Mouse (Mus musculus): Measurements from ENCODE around the gene Copb2. TPM values are rescaled to one million over a fixed set of nuclear protein-coding genes. Genes with fewer than 3 reads are reported as not detected.

Copb2 gene
- 10 to 100 TPM; 89.2 to 92.7 TPM for total RNA-seq (2021)
- long read RNA-seq, experiment 1, transcript Copb2-201 (22 exons, 3,050 nt) = major isoform, 68 of 79 reads
- long read RNA-seq, experiment 1, partial matches to known transcripts = 10 of 79 reads
- long read RNA-seq, experiment 1, other reads (novel, unspliced or antisense) = 1 of 79 reads
- long read RNA-seq, experiment 2, transcript Copb2-201 (22 exons, 3,050 nt) = major isoform, 70 of 85 reads
- long read RNA-seq, experiment 2, partial matches to known transcripts = 13 of 85 reads
- long read RNA-seq, experiment 2, other reads (novel, unspliced or antisense) = 2 of 85 reads

DNA sequence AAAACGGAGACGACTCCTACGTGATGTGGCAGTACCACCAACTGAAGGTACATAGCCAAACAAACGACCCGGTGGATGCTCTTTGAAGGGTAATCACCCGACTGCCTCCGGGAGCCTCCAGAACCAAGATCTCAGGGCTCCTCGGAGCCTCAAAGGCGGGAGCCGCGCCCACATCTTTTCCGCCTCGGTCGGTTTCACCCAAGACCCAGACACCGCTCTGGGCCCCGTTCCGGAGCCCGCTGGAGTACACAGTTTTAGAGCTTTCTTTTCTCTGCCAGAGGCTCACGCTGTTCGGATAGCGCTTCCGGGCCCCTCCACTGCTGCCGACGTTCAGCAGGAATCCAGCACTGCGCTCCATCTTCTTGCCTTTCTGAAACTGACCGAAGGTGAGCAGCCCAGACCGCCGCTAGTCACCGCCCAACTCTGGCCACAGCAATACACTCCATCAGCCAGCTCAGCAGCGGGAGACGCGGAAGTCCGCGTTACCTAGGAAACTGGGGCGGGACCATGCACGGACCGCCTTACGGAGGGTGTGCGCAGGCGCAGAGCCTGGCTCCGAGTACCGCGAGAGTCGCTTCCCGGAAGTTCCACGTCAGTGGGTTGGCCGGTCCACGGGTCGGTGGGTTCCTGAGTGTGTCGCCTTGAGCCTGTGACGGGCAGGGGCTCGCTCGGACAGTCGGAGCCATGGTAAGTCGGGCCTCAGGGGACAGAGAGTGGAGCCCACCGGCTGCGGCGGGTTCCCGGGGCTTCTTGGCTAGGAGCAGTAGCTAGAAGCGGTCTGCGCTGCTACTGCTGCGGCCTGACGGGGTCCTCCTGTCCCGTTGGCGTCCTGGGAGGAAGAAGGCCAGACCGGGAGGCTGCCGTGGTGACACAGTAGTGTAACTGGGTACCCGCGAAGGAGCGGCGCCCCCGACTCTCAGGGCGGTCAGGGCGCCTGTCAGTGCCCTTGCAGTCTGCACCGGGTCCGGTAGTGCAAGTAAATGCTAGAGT, at the start of gene Copb2:
Gene Copb2, plus strand, starts transcription at position 585 of the 990 bp plus-strand sequence.
- peak; percentile 99 to 100 for DNase-seq (ENCODE audit: low spot score in 2 of 2)

DNA sequence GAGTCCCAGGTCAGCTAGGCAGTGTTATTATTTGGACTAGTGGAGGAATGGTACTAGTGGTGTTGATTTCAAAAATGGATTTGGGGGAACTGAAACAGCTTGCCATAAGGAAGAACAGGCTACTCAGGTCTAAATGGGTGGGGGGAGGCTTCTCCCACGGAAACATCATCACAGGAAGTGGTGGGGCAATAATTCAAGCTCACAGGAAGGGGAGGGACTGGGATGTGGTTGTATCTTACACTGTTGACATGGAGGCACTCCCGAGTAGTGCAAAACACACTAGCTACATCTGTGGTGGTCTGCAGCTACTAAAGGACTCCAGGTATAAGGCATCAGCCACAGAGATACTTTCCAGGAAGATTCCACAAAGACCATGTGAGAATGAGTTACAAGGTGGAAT, 39.6 kb upstream of the Copb2 start:
- no peak for DNase-seq (ENCODE audit: low spot score in 2 of 2)

DNA sequence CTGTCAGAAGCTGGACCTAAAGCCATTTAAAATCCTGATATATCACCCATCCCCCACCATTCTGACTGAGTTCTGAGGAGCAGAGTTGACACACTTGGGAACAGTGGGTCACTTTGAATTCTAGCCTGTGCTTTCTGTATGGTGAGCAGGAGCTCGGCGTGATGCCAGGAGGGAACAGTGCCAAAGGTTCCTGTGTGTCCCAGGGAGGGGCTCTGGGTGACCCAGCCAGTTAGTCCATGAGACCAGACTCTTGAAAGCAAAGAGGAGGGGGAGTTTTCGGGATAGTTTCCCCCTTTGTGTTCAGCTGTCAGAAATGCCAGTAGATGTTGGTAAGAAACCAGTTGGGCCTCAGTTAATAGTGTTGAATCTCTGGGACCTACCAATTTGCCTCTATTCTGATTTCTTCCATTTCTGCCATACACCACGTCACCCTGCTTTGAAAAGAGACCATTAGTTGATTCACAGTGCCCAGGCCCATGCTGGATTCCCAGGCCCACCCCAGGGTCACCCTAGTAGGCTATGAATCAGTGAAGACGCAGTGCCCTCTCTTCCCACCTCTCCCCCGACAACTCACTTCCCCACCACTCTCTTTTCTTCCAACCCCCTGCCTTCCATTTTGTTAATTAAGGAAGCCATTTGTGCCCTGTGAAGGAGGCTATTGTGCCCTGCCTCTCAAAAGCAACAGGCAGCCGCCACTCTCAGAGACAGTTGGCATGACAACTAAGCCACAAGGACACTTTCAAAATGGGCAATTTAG, 38.6 kb upstream of the Copb2 start:
- no peak for DNase-seq (ENCODE audit: low spot score in 2 of 2)

DNA sequence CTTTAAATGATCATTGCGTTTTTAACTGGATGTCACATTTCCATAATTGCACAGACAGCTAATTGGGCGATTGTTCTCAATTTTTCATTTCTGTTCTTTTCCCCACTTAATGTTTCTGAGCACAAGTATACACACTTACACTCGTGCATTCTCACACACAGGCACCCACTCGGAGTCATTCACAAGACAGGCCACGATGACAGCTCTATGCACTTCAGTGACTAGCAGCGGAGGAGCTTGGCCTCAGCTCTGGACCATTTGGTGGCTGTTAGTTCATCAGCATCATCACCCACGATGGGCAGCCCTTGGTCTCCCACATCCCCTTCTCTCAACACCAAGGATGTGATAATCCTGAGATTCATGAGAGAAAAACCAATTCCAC, 38.0 kb upstream of the Copb2 start:
- no peak for DNase-seq (ENCODE audit: low spot score in 2 of 2)

DNA sequence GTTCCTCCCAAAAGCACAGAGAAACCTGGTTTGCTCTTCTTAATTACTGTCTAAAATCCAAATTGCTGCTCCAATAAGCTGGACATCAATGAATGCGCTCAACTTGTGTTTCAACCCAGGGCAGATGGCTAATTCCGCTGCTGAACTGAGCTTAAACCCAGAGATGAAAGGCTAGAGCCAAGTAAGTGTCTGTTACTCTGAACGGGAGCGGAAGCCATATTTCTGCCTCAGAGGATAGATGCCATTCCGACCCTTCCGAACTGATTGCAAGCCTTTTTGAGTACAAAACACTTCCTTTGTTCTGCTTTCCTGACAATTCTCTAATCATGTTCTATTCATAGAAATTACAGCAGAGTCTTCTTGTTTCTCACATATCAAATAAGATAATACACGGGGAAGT, 36.3 kb upstream of the Copb2 start:
- no peak for DNase-seq (ENCODE audit: low spot score in 2 of 2)

DNA sequence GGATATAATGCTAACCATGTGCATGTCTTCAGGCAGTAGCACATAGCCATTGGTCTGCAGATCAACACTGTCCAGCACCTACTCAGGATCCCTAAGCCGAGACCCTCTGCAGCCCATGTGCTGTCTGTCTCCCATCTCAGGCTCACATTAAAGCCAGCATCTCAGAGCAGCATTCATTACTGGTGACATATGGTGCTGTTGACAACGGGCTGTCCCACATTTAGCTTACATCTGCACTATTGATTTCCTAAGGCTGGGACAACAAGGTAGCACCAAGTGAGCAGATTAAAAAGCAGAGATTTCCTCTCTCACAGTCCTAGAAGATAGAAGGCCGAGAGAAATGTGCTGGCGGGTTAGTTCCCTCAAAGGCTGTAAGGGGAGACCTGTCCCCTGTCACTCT, 33.7 kb upstream of the Copb2 start:
- DNase-seq (ENCODE audit: low spot score in 2 of 2) = no peak

DNA sequence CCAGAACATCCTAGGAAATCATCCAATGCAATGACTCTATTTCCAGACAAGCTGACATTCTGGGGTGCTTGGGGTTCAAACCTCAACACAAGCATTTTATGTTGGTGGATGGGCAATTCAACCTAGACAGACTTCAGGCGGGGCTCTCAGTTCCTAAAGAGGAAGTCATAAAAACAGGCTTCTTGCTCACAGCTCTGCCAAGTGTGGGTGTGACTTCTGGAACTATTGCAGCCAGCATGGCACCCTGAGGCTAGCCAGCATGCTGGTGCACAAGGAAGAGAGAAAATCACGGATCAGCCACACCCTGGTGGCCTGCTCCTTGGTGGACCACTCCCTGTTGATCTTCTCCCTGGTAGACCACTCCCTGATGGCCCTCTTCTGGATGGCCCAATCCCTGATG, 32.5 kb upstream of the Copb2 start:
- DNase-seq (ENCODE audit: low spot score in 2 of 2) = no peak

DNA sequence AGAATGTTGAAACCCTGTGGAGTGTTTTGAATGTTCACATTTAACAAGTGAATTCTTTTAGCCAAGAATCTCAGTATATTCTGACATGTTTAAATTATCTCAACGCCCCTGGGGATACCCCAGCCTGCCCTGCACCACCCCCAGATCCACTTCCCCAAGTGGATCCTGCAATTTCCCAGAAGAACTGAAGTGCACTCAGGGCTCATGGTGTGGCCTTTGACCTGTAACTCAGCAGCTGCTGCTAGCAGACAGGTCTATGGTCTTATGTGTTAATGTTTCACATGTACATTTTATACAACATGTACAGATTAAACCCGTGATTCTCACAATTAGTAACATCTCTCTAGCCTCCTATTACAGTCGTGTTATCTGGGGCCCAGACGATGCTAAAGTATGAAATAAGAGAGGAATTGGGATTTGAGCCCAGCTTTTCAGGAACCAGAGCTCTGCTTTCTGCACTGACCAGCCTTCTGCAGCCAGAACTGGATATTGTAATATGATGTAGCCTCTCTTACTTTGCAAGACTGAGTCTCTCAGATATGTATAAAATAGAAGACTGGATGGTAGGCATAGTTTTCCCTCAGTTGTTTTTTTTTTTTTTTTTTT, 28.7 kb upstream of the Copb2 start:
- DNase-seq (ENCODE audit: low spot score in 2 of 2) = no peak

DNA sequence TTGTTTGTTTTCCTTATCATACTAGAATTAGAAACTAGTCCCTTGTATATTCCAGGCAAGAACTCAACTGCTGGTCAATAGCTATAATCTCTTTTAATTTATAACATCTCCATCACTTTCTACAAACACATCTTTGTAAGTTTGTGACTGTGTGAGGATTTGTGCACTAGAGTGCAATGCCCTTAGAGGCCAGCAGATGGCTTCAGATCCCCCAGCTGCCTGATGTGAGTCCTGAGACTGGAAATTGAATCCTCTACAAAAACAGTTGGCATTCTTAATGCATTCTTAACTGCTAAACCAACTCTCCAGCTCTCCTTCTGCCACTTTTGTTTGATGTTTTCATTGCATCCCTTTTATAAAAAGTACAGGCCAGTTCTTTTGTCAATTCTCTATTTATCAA, 27.8 kb upstream of the Copb2 start:
- DNase-seq (ENCODE audit: low spot score in 2 of 2) = no peak

DNA sequence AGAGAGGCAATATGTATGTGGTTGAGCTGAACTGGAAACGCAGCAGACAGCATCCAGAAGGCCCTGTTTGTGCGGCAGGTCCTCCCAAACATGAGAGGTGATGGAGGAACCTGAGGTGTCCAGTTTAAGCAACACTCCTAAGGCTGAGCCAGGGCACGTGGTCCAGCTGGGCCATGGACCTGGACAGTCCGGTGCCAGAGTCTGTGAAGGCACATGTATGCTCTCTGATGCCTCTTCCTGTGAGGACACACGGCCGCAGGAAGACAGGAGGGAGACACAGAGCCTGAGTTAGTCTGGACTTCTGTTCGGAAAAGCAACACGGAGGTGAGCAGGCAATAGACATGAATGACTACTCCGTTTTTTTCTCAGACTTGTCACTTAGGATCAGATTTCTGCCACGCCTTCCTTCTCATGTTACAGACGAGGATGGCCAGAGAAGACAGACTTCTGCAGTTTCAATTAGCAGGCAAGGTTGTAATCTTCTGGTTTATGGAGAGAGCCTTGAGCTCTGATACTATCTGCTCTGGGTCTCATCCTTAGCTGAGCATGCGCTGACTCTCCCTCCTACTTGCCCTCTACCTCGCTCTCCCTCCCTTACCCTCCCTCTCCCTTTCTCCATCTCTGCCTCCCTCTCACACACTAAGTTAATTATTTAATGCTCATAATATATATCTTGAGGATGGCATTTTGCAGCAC, 25.4 kb upstream of the Copb2 start:
- no peak for DNase-seq (ENCODE audit: low spot score in 2 of 2)

DNA sequence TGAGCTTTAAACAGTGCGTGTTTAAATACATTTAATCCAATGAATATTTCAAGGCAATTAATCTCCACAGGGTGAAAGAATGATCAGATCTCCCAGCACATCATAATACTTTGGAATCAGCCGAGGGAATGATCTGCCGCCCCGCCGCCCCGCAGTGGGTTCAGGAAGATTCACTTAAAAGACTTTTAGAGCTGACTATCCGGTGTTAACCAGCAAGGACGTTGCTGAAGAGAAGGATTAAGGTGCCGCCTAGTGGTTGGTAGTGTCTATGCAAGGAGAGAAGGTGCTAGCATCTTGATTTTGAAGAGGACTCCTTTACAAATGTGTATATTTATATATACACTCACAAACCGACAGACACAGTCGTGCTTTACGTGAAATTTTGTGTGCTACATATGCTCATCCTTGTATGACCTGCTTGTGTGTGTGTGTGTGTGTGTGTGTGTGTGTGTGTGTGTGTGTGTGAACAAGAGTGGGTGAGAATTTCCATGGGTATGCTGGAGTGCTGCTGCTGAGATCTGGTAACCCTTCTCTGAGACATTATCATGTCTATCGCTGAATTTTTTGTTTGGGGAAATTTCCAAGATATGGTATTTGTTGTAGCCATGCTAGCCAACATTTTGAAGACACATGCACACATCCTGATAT, 24.7 kb upstream of the Copb2 start:
- DNase-seq (ENCODE audit: low spot score in 2 of 2) = peak; percentile 77 to 83

DNA sequence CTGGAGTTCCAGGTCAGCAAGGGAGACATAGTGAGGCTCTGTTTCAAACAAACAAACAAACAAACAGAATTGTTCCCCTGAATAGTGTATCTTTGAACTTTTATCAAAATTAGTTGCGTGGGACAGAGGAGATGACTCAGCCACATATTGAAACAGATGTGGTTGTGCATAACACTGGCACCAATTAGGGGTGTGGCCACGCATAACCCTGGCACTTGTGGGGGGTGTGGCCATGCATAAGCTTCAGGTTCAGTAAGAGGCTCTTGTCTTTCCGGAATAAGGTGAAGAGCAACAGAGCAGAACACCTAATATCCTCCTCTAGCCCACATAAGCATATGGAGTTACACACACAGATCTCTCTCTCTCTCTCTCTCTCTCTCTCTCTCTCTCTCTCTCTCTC, 19.5 kb upstream of the Copb2 start:
- no peak for DNase-seq (ENCODE audit: low spot score in 2 of 2)

DNA sequence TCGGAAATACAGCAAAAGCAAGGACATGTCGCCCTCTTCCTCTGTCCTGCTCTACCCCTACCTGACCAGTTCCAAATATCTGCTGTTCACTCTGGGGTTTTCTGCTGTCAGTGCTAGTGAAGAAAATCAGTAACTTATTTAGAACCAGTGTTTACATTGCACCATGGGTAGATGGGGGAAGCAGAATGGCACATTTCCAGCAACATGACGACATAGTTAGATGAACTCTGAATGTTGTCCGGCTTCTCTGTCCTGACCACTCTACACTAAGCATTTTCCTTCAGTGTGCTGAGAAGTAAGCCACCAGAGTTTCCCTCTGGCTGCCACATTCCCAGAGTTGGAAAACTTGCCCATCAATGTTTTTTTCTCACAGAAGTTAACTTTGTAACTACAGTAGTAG, 20.3 kb downstream of the Copb2 start:
- no peak for DNase-seq (ENCODE audit: low spot score in 2 of 2)

DNA sequence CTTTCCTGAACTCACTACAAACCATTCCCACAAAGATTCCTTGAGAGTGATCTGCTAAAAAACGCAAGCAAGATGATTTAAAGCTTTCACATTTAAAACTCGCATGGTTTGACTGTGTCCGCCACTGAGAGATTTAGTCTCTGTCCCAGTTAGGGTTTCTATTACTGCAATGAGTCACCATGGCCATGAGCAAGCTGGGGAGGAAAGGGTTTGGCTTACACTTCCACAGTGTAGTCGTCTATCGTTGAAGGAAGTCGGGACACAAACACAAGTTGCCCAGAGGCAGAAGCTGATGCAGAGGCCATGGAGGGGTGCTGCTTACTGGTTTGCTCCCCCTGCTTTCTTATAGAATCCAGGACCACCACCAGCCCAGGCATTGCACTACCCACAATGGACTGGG, 36.6 kb downstream of the Copb2 start:
- DNase-seq (ENCODE audit: low spot score in 2 of 2) = no peak

DNA sequence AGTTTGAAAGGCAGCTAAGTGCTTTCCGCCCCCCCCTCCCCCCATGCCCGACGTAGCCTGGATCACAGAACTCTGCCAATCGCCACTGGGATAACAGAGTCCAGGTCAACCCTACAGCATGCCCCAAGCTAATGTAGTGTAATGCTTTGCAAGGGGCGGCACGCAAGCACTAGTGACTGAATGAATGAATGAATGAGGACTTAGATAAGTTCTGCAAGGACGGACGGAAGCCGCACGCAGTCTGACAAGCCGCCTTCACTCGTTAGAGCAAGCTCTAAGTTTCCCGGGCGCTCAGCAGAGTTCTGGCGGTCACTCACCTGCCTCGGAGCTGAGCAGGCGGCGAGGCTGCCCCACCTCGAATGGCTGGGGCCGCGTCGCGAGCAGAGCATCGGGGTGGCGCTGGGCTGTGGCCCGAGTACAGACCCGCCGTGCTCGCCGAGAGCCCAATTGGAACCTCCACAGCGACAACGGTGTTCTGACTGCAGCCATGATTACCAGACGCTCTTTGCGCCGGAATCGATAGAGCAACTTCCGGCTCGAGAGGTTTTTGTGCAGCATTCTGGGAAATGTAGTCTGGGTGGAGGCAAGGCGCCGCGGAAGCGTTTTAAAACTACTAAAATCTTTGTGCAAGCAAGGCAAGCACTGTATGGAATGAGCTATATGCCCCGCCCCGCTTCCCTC, 37.8 kb downstream of the Copb2 start, which contains the start of gene Mrps22:
Gene Mrps22, minus strand, starts transcription at position 505 of the 681 bp plus-strand sequence.
- peak; percentile 79 to 84 for DNase-seq (ENCODE audit: low spot score in 2 of 2)

DNA sequence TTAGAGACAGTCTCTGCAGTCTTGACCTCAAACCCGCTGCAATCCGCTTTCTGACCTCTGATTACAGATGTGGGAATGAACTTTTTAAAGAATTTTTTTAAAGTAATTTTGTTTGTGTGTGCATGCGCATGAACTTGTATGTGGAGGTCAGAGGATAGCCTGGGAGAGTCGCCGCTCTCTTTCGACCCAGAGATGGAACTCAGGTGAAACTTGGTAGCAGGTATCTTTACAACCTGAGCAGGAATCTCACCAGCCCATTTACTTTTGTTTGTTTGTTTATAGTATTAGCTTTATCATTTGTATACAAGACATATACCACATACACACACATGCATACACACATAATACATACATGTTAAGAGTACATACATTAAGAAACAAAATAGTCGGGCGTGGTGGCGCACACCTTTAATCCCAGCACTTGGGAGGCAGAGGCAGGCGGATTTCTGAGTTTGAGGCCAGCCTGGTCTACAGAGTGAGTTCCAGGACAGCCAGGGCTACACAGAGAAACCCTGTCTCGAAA, 38.4 kb downstream of the Copb2 start:
- no peak for DNase-seq (ENCODE audit: low spot score in 2 of 2)

DNA sequence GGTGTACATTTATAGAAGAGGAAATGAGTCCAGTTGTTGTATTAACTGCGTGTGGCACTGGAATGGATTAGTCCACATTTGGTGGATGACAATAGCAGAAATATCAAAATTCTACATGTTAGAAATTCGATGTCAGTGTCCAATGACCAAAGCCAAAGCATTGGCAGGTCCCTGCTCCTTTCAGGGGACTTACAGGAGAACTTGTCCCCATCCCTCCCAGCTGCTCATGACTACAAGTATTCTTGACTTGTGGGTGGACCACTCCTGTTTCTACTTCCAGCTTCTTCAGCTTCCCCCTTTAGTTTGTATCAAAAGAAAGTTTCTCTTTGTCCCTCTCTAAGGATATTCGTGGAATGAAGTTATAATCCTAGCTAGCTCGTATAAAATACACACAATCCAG, 41.4 kb downstream of the Copb2 start:
- no peak for DNase-seq (ENCODE audit: low spot score in 2 of 2)

DNA sequence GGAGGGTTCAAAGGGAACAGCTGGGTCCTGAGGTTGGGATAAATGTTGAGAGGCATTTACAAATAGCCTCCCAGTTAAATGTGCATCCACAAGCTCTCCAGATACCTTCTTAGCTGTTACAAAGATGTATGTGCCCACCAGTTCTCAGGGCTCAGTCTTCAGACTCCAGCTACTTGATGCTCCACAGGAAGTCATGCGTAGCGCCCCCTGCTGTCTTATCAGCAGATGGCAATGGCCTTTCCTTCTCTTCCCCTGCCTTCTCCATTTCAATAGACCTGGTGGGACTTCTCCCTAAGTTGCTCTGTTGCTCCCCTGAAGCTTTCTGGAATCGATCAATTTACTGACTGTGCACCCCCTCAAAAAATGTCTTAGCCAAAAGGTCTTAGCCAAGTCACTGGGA, 65.0 kb downstream of the Copb2 start:
- no peak for DNase-seq (ENCODE audit: low spot score in 2 of 2)

Measured in left cerebral cortex, adult 18-20 months (tissue).